Comparison of ENCODE assay signal across 25 mouse cellular contexts in genomic region chr9:13684327-13684934, GRCm38 (mm10).
DNase-seq lines count a peak whose midpoint lies in the region; ATAC-seq and TF ChIP-seq lines count a peak whose summit lies in the region.
"Had no signal": no experiment of that assay in that cellular context is flagged by ENCODE, and none has a peak within 500 bp of the region (broad histone marks: within the 10 kb centered on the region; RNA-seq: fewer than 3 reads in every experiment).

No protein-coding gene starts in this region.

- H3K4me3 ChIP-seq in intestine, embryonic 16.5 days (ENCODE audit: low read length) = no peak overlapping the region
- H3K4me3 ChIP-seq in intestine, postnatal 0 days (ENCODE audit: low read depth, low read length) = no peak overlapping the region
- no peak overlapping the region for H3K4me3 ChIP-seq in liver, postnatal 0 days (ENCODE audit: low read depth, low read length)
- no peak overlapping the region for H3K4me3 ChIP-seq in lung, embryonic 16.5 days (ENCODE audit: low read length)
- H3K4me3 ChIP-seq: embryonic facial prominence, embryonic 10.5 days; embryonic facial prominence, embryonic 13.5 days; erythroblast, embryonic 14.5 days; forebrain, embryonic 12.5 days; forebrain, embryonic 15.5 days; heart, adult 2 months; hindbrain, embryonic 12.5 days; hindbrain, embryonic 15.5 days had no signal

- H3K9ac ChIP-seq in intestine, embryonic 16.5 days (ENCODE audit: low read depth, low read length) = no peak overlapping the region
- no peak overlapping the region for H3K9ac ChIP-seq in intestine, postnatal 0 days (ENCODE audit: low read depth, low read length)
- no peak overlapping the region for H3K9ac ChIP-seq in liver, postnatal 0 days (replicated peaks)
- no peak overlapping the region for H3K9ac ChIP-seq in lung, embryonic 16.5 days (ENCODE audit: low read length)
- H3K9ac ChIP-seq: embryonic facial prominence, embryonic 13.5 days; forebrain, embryonic 12.5 days; forebrain, embryonic 15.5 days; hindbrain, embryonic 12.5 days; hindbrain, embryonic 15.5 days had no signal

- peaks cover 8% of the 10 kb centered on the region; the same call in 1 of the 2 replicates for H3K4me1 ChIP-seq in intestine, embryonic 16.5 days (ENCODE audit: control insufficient read depth, insufficient read depth, low read length)
- no peaks in the 10 kb centered on the region for H3K4me1 ChIP-seq in intestine, postnatal 0 days (replicated peaks; ENCODE audit: control insufficient read depth, insufficient read depth, low read length)
- no peaks in the 10 kb centered on the region for H3K4me1 ChIP-seq in liver, postnatal 0 days (ENCODE audit: insufficient read depth)
- H3K4me1 ChIP-seq in lung, embryonic 16.5 days (replicated peaks; ENCODE audit: control insufficient read depth, insufficient read depth, low read length) = peaks cover 2% of the 10 kb centered on the region

- no peaks in the 10 kb centered on the region for H3K36me3 ChIP-seq in intestine, embryonic 16.5 days (ENCODE audit: control insufficient read depth, insufficient read depth, low read length)
- H3K36me3 ChIP-seq in intestine, postnatal 0 days (ENCODE audit: control insufficient read depth, insufficient read depth) = no peaks in the 10 kb centered on the region
- no peaks in the 10 kb centered on the region for H3K36me3 ChIP-seq in liver, postnatal 0 days (replicated peaks; ENCODE audit: insufficient read depth, low read length)
- no peaks in the 10 kb centered on the region for H3K36me3 ChIP-seq in lung, embryonic 16.5 days (ENCODE audit: control insufficient read depth, insufficient read depth, low read length)
- H3K36me3 ChIP-seq: embryonic facial prominence, embryonic 10.5 days; embryonic facial prominence, embryonic 13.5 days; forebrain, embryonic 12.5 days; forebrain, embryonic 15.5 days; hindbrain, embryonic 12.5 days; hindbrain, embryonic 15.5 days had no signal

- ATAC-seq in intestine, embryonic 16.5 days = no peak
- ATAC-seq in intestine, postnatal 0 days = no peak
- peak; percentile 50 for ATAC-seq in liver, postnatal 0 days
- peak; percentile 90 for ATAC-seq in lung, embryonic 16.5 days (ENCODE audit: low read depth)
- ATAC-seq: forebrain, embryonic 15.5 days had no signal

- H3K9me3 ChIP-seq in intestine, embryonic 16.5 days (ENCODE audit: control insufficient read depth, low read length) = no peaks in the 10 kb centered on the region
- no peaks in the 10 kb centered on the region for H3K9me3 ChIP-seq in intestine, postnatal 0 days (ENCODE audit: control insufficient read depth)
- H3K9me3 ChIP-seq in liver, postnatal 0 days (ENCODE audit: low read length) = no peaks in the 10 kb centered on the region
- H3K9me3 ChIP-seq in lung, embryonic 16.5 days (ENCODE audit: control insufficient read depth, low read length) = no peaks in the 10 kb centered on the region
- H3K9me3 ChIP-seq: embryonic facial prominence, embryonic 10.5 days; embryonic facial prominence, embryonic 13.5 days; forebrain, embryonic 12.5 days; forebrain, embryonic 15.5 days; hindbrain, embryonic 12.5 days; hindbrain, embryonic 15.5 days had no signal

- no peak for TF ChIP-seq EP300 in liver, postnatal 0 days (IDR thresholded peaks at IDR 0.05; ENCODE audit: low read depth)

- H3K27ac ChIP-seq in intestine, embryonic 16.5 days (ENCODE audit: low read length) = peak overlapping the region; percentile 33; the same call in 1 of the 2 replicates
- no peak overlapping the region for H3K27ac ChIP-seq in intestine, postnatal 0 days (ENCODE audit: low read depth, low read length)
- no peak overlapping the region for H3K27ac ChIP-seq in liver, postnatal 0 days (ENCODE audit: low read depth)
- peak overlapping the region; percentile 51 for H3K27ac ChIP-seq in lung, embryonic 16.5 days (ENCODE audit: low read length)
- H3K27ac ChIP-seq: embryonic facial prominence, embryonic 10.5 days; embryonic facial prominence, embryonic 13.5 days; forebrain, embryonic 12.5 days; forebrain, embryonic 15.5 days; heart, adult 2 months; hindbrain, embryonic 12.5 days; hindbrain, embryonic 15.5 days had no signal

- H3K27me3 ChIP-seq in intestine, embryonic 16.5 days (replicated peaks; ENCODE audit: control insufficient read depth, insufficient read depth, low read length) = no peaks in the 10 kb centered on the region
- H3K27me3 ChIP-seq in intestine, postnatal 0 days (replicated peaks; ENCODE audit: control insufficient read depth, insufficient read depth, low read length) = no peaks in the 10 kb centered on the region
- H3K27me3 ChIP-seq in liver, postnatal 0 days (ENCODE audit: insufficient read depth, low read length) = no peaks in the 10 kb centered on the region
- no peaks in the 10 kb centered on the region for H3K27me3 ChIP-seq in lung, embryonic 16.5 days (ENCODE audit: control insufficient read depth, insufficient read depth, low read depth, low read length)
- H3K27me3 ChIP-seq: embryonic facial prominence, embryonic 13.5 days; forebrain, embryonic 12.5 days; forebrain, embryonic 15.5 days; hindbrain, embryonic 12.5 days; hindbrain, embryonic 15.5 days had no signal

- no peak overlapping the region for H3K4me2 ChIP-seq in intestine, embryonic 16.5 days (ENCODE audit: low read depth, low read length)
- H3K4me2 ChIP-seq in intestine, postnatal 0 days (replicated peaks; ENCODE audit: low read depth) = no peak overlapping the region
- no peak overlapping the region for H3K4me2 ChIP-seq in liver, postnatal 0 days (ENCODE audit: low read depth, low read length)
- no peak overlapping the region for H3K4me2 ChIP-seq in lung, embryonic 16.5 days (ENCODE audit: low read depth, low read length)
- H3K4me2 ChIP-seq: embryonic facial prominence, embryonic 13.5 days; forebrain, embryonic 12.5 days; forebrain, embryonic 15.5 days; heart, embryonic 11.5 days; hindbrain, embryonic 12.5 days; hindbrain, embryonic 15.5 days had no signal

- 72% methylated on average over 6 of the region's 6 CpGs for WGBS in intestine, embryonic 16.5 days
- WGBS in intestine, postnatal 0 days = 73% methylated on average over 6 of the region's 6 CpGs
- WGBS in liver, postnatal 0 days (ENCODE audit: insufficient replicate concordance) = 61% methylated on average over 6 of the region's 6 CpGs
- WGBS in lung, embryonic 16.5 days = 55% methylated on average over 6 of the region's 6 CpGs

- TF ChIP-seq CTCF in intestine, postnatal 0 days (IDR thresholded peaks at IDR 0.05; ENCODE audit: low read depth) = no peak
- TF ChIP-seq CTCF in liver, postnatal 0 days (IDR thresholded peaks at IDR 0.05; ENCODE audit: low read depth) = no peak

- DNase-seq in liver, postnatal 0 days = no peak
- no peak for DNase-seq in liver
- DNase-seq in lung, postnatal 10 days = no peak
- DNase-seq in adipocyte (ENCODE audit: low spot score) = peak; percentile 40
- DNase-seq: adrenal gland, adult 8-10 months; adrenal gland, postnatal 25 days; B cell, adult 2 months; cerebellum, adult 11-12 months; cerebellum, adult 8-10 months; cerebellum, postnatal 10 days; cerebellum, postnatal 36 days; embryo, embryonic 11 days; gastrocnemius, postnatal 25 days; heart, adult 2 months had no signal

Comparison
In these comparisons a context has a peak if more than half of its experiments do, and no peak if none do; other contexts are left out.
1. H3K27ac ChIP-seq: peak in intestine, embryonic 16.5 days (single experiment) and lung, embryonic 16.5 days (single experiment); none in intestine, postnatal 0 days (single experiment) and liver, postnatal 0 days (single experiment).
2. ATAC-seq: peak in liver, postnatal 0 days (single experiment) and lung, embryonic 16.5 days (single experiment); none in intestine, embryonic 16.5 days (single experiment) and intestine, postnatal 0 days (single experiment).